Mouse (Mus musculus) brain, adult 2 months (tissue): Measurements from ENCODE around the gene Atp7b.

Experiments used
- DNase-seq: peaks from one replicate; pipeline ENCODE4 v3.0.0; 2011; ENCODE audit warnings: low read depth, low spot score

Gene Atp7b

DNA sequence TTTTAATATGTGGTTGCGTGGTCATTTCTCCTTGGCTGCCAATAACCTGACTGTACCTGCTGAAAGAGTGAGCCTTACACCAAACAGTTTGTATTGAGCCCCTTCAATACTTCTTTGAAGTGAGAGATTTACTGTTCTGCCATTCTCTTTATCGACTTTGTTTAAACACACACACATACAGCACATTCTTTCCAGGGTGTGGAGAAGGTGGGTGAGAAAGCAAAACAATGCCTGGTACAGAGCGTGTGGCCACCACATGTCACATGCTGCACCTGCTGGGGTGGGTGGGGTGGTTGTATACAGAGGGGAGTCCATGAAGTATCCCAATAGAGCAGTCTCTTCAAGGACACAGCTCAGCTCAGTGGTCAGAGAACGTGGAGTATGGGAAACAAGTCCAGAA is 34.9 kb downstream of the Atp7b start:
- no peak for DNase-seq

DNA sequence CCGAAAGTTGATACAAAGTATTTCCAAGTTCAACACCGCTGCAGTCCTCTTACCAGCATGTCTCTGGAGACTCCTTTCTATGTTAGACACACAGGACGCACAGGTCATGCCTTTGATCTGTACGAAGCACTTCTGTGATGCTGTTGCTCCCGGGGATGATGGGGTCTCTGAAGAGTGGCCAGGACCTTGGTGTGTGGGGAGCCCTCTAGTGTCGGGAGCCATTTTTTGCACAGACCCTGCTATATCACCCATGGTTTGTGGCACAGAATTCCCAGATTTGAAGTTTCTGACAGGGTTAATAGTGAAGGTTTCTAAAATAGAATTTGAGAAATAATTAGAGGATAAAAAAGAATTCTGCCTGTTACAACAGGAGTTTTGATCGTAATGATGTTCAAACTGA is 37.9 kb downstream of the Atp7b start:
- DNase-seq: no peak

DNA sequence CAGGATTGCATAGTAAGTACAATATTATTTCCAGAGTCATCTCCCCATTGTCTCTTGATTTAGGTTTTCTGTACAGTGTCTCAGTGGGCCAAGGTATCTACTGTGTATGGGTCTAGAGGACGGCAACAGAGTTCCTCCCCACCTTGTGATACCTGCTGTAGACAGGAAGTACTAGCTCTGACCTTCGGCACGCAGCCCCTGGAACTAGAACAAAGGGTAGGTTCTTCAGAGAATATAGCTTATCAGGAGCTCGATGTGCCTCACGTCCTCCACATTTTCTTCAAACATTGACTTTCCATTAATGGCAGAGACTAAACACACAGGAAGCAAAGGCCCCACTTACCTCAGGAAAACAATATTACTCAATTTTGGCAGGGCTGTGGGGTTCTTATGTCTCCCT is 40.6 kb downstream of the Atp7b start:
- no peak for DNase-seq

DNA sequence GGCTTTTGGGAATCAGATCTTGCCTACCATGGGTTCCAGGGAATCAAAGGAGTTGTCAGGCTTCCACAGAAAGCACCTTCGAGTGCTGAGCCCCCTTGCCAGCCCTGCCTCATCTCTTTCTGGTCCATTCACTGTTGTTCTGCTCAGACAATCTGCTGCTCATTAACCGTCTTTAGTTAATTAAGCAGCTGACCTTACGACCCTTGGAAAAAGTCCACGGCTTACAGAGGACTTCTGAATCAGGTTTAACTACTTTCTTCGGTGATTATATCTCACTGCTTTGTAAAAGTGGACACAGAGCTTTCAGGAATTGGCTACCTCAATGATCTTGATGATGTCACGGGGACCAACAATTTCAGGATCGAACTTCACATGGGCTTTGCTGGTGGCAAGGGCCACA is 42.4 kb downstream of the Atp7b start:
- DNase-seq: no peak

DNA sequence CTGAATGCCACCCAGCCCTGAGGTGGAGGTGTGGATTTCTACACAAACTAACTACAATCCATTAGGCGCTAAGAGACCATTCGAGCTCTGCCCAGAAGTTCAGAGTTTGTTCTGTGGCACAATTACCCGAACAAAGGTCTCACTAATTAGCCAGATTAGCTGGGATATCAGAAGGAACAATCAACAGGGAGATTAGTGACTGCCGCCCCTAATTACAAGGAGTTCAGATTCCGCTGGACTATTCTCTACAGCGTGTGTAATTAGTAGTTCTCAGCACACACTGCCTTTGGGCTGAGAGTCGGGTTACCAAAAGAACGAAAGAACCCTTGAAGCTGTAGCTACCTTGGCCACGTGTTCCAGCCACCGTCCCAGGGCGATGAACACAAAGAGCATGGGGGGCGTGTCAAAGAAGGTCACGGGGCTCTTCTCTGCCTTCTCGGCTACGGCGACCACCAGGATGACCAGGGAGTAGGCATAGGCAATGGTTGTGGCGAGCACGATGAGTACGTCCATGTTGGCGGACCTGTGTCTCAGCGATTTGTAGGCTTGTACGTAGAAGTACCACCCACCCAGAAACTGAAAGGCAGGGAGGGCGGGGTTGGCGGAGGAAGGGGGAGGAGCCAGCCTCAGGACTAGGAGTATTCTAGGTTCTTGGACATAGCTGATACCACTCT is 46.9 kb downstream of the Atp7b start:
- no peak for DNase-seq

DNA sequence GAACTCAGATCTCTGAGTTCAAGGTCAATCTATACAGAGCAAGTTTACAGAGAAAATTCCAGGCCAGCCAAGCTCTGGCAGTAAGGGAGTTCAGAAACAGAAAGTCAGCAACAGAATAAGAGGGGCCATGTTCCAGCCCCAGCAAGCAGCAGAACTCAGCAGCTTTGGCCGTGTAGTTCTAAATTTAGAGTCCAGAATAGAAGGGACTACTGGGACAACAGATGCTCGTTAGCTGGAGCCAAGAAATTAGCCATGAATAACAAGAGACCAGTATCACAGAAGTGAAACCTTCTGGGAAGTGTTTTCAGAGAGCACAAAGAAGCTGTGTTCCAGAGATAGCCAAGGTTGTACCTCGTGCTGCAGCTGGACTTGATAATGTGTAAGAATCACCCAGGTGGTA is 50.7 kb downstream of the Atp7b start:
- DNase-seq: peak; percentile 76

DNA sequence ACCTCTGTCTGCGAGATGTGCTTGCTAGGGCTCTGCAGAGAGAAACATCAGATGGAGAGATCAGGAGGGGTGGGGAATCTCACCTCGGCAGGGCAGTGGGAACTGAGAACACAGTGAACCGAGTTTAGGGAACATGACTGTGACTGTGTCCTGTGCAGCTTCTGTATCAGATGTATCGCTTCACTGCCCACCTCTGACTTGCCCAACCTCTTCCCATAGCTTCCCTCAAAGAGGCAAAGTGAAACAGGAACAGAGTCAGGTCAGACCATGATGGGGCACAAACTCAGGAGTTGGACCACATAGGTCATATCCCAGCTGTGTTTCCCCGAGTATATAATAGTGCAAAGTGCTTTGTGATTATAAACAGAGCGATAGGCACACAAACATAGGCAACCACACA is 53.7 kb downstream of the Atp7b start:
- DNase-seq: no peak

DNA sequence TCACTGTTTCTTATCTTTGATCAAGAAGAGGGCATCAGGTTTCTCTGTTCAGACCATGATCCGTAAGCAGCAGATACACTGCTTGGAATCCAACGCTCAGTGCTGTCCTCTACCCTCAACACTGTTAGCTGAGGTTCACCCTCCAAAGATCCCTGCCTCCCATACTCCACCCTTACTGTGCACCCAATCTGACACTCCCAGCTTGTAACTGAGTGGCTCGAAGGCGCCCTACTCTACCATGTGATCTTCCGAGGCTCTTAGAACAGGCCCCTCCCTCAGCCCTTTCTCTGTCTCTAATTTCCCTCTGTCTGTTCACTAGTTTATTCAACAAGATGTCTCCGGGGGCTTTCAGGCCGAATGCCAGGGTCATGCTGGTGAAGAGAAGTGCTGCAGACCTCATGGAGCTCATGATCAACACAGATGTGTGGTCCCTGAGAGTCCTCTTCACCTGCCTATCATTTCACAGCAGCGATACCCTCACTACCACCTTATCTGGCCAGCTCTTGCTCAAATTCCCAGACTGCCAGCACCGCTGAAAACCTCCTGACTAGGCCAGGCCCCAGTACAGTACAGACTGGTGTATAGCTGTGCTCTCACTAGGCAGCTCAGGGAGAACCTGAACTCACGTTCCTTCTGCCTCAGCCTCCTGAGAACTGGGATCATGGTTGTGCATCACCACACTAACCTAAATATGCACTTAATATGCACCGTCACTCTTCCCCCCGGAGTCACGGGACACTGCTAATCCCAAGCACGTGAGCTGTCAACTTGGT is 55.2 kb downstream of the Atp7b start:
- DNase-seq: no peak

DNA sequence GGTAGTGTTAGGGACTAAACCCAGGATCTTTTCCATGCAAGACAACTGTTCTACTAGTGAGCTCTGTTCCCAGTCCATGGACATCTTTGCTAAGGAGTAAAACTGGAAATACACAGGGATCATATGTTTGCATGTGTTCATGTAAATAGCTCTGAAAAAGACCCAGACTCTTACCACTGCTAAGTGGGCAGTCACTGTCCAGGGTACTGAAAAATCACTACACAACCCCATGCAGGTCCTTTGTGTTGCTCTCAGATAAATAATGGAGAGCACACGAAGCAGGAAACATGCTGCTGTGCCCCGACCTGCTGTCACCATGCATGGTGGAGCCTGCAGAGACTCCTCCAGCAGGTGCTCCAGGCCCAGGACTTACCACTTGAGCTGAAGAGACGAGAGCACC is 64.9 kb downstream of the Atp7b start:
- no peak for DNase-seq

DNA sequence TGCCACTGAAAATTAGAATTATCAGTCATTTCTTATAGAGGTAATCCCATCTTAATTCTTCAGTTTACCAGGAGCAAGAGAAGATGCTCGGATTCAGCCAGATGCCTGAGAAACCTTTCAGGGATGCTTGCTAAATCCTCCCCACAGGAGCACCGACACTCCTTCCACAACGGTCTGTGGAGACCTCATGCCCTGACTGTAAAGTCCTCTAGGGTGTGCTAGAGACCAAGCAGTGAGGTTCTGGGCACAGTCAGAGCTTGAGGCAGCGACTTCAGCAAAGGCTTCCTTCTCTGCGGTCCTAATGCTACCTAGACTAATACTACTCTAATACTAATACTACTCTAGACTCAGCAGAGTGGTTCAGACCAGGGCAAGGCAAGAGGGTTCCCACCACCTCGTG is 67.9 kb downstream of the Atp7b start:
- DNase-seq: peak; percentile 83

DNA sequence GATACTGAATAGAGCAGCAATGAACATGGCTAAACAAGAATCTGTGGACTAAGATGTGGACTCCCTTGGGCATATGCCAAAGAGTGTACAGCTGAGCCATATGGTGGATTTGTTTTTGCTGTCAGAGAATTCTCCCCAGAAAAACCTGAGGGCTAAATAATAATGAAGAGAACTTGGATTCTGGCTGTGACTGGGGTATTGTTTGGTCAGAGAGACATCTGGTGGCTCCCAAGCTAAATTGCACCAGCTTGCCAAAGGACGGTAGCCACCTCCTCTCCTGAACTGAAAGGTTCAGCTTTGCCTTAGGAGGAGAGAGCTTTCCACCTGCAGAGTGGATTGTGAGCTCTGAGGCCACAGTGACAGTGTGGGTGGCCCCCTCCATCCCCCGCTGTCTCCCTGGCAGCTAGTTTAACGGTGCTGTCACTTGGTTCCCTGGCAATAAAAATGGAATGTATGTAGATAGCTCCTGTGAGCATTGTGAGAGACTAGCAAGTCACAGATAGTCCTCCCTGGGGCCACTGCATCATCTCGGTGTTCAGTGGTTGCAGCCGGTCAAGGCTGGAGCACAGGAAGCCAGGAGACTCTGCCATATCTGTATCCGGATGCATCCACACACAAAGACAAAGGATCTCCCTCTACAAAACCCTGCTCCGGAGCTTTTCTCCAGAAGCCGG is 78.3 kb downstream of the Atp7b start:
- peak; percentile 81 for DNase-seq

DNA sequence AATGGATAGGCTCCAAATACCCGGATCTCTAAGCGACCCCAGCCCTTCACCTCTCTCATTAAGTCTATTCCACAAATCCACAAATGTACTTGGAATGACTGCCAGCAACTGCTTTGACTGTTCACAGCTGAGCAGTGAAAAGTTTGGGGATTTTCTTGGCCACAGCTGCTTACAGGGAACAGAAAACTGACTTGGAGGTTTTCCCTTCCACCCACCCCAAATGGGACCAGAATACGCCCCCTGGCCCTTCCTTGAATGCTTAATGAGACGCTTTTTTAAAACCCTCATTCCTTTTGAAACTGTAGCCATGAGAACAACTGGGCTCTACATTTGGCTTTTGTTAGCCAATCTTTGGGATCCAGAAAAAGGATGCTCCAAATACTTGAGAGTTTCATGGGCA is 81.9 kb downstream of the Atp7b start:
- DNase-seq: peak; percentile 28

DNA sequence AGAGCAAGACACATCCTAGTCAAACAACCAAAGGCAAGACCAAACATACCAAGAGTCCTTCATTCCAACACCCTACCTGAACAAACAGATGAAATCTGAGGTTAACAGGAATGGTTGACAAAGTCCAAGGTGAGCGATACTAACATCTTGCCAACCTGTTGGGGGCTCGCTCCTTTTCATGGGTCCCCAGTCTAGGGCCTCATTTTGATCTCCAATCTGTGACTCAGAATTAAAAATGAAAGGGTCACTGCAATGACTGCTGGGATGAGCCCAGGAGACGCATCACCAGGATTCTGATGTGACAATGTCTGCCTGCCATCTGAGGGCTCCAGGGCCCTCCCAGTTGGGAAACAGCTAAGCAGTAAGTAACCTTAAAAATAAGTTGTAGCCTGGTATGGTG is 90.6 kb downstream of the Atp7b start, which contains the start of gene Ccdc70:
Ccdc70 (plus strand) TSS at position 301 of the 400 bp plus-strand sequence.
- no peak for DNase-seq

DNA sequence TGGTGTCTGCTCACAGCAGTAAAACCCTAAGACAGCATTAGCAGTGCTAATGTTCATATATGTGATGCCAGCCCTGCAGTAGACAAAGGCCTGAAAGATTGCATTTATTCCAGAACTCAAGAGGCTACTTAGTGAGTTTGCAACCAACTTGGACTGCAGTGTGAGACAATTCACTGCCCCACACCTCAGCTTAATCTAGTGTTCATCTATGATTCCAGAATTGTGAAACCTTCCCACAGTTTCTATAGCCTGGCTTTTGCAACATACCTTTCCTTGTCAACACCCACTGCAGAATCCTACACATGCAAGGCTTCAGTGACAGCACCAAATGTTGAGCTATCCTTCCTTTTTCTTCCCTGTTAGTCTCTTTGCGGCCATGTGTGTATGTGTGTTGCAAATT is 93.5 kb downstream of the Atp7b start:
- no peak for DNase-seq

DNA sequence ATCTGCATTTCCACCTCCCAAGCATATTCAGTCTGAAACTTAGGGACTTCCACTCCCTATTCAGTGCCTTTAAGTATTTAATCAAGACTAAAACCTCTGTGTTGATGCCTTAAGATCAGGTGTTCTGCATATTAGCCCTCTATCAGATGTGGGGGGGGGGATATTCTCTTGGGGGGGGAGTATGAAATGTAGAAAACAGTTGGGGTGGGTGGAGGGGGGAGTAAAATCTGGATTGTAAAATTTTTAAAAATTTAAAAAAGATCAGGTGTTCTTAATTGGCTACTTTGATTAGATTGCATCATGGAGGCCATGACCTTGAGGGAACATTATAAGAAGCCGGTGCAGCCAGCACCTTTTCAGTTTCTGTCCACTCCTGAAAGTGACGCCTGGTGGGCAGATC is 101.7 kb downstream of the Atp7b start, which contains the start of gene Fam90a1a:
Fam90a1a (plus strand) TSS at position 301 of the 400 bp plus-strand sequence.
- no peak for DNase-seq

DNA sequence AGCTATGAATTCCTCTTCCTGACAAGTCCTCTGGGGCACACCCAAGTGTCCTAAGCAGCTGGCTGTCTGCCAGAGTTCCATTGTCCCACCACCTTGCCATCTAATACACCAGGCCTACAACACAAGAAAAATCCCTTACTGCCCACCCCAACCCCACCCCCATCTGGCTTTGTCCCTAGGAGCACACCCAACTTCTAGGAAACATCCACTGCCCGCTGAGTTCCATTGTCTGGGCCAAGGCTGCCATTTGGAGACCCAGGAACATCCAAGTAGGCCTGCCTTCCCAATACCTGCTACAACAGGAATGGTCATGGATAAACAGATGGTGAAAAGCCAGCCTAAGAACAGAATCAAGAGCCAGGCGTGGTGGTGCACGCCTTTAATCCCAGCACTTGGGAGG is 103.8 kb downstream of the Atp7b start:
- no peak for DNase-seq

DNA sequence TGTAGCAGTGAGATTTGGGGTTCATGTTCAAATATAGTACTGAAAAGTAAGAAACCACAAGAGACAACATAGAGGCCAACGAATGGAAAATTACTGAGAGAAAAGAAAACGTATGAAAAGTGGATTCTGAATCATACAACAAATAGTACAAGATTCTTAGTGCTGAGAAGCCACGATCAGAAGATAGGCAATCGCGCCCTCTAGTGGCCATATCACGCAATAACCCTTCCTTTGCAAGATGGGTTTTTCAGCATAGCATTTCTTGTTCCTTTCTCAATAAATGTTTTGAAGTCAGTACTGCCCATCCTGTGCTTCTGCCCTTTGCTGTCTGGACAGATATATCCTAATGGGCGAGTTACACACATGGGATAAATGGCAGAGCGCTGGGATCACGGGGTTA is 104.8 kb downstream of the Atp7b start:
- DNase-seq: peak; percentile 67

DNA sequence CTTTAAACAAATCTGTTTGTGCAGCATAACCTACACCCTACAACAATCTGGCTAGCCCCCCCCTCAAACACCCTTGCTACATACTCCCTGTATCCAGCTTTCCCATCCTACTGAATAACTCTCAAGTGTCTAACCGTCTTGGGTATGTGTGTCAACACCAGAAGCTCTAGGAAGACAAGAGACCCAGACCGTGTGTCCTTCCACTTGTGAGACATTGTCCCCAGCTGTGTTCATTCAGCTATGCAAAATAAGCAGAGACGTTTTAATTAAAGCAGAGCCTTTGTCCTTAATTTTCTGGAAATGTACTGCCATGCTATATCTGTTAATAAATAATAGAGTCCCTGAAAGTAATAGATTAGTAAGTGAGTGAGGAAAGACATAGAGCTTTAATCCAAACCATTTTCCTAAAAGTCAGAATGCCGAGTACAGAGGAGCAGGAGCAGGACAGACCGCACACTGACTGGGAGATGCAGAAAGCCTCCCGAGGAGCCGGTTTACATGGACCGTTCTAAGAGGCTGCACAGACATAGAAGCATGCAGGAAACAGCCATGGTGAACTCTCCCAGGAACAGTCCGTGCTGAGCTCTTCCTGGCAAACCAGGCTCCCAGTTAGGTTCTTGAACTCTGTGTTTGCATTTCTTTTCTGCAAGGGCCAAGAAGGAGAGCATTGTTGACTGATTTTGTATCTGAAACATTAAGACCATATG is 112.6 kb downstream of the Atp7b start:
- no peak for DNase-seq

DNA sequence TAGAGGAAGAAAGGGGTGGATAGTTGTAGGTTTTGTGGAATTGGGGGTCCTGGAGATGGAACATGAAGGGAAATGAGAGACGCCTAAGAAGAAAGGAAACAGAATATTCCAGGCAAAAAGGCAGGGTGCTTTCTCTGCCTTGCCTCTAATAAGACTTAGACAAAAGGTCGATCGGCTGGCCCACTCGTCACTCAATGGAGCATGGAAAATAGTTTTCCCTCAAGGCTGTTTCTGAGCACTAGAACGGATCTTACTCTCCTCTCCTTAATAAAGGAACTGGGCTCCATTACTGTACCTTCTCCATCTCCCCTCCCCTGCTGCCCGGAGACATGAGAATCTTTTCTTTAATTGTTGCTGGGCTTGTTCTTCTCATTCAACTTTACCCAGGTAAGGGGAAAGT is 113.6 kb downstream of the Atp7b start, which contains the start of gene Defb13:
Defb13 (plus strand) TSS at position 301 of the 400 bp plus-strand sequence.
- no peak for DNase-seq
